Comparison of ENCODE assay signal across 13 mouse cellular contexts in genomic region chr6:143425182-143425829, GRCm38 (mm10).
DNase-seq lines count a peak whose midpoint lies in the region; ATAC-seq lines count a peak whose summit lies in the region.
"Had no signal": no experiment of that assay in that cellular context is flagged by ENCODE, and none has a peak within 500 bp of the region (broad histone marks: within the 10 kb centered on the region; RNA-seq: fewer than 3 reads in every experiment).

No protein-coding gene starts in this region.

- no peak overlapping the region for H3K4me3 ChIP-seq in heart, embryonic 11.5 days (ENCODE audit: low read depth, low read length)
- H3K4me3 ChIP-seq in neural tube, embryonic 15.5 days (replicated peaks) = no peak overlapping the region
- no peak overlapping the region for H3K4me3 ChIP-seq in limb, embryonic 13.5 days
- peak overlapping the region; percentile 37 for H3K4me3 ChIP-seq in stomach, embryonic 16.5 days (replicated peaks; ENCODE audit: low read length)
- H3K4me3 ChIP-seq: heart, embryonic 15.5 days had no signal

- no peaks in the 10 kb centered on the region for H3K9me3 ChIP-seq in heart, embryonic 11.5 days (replicated peaks; ENCODE audit: control insufficient read depth, low read length)
- H3K9me3 ChIP-seq in neural tube, embryonic 15.5 days (replicated peaks) = no peaks in the 10 kb centered on the region
- H3K9me3 ChIP-seq in limb, embryonic 13.5 days = 0 out of 2 replicates have a peak, but pooled peaks cover 3% of the 10 kb centered on the region
- no peaks in the 10 kb centered on the region for H3K9me3 ChIP-seq in stomach, embryonic 16.5 days (replicated peaks; ENCODE audit: control insufficient read depth, low read length)
- H3K9me3 ChIP-seq: heart, embryonic 15.5 days had no signal

- H3K36me3 ChIP-seq in heart, embryonic 11.5 days (ENCODE audit: control insufficient read depth, insufficient read depth, low read length) = no peaks in the 10 kb centered on the region
- no peaks in the 10 kb centered on the region for H3K36me3 ChIP-seq in neural tube, embryonic 15.5 days
- H3K36me3 ChIP-seq in limb, embryonic 13.5 days = no peaks in the 10 kb centered on the region
- no peaks in the 10 kb centered on the region for H3K36me3 ChIP-seq in stomach, embryonic 16.5 days (ENCODE audit: control insufficient read depth, insufficient read depth, low read length)
- H3K36me3 ChIP-seq: heart, embryonic 15.5 days had no signal

- H3K4me2 ChIP-seq in heart, embryonic 11.5 days = no peak overlapping the region
- H3K4me2 ChIP-seq in neural tube, embryonic 15.5 days = peak overlapping the region; percentile 5
- peak overlapping the region; percentile 25 for H3K4me2 ChIP-seq in limb, embryonic 13.5 days (replicated peaks)
- H3K4me2 ChIP-seq in stomach, embryonic 16.5 days (ENCODE audit: low read depth, low read length) = peak overlapping the region; percentile 53
- H3K4me2 ChIP-seq: heart, embryonic 15.5 days had no signal

- no peak overlapping the region for H3K27ac ChIP-seq in heart, embryonic 11.5 days (ENCODE audit: low read depth, low read length)
- no peak overlapping the region for H3K27ac ChIP-seq in neural tube, embryonic 15.5 days (replicated peaks)
- no peak overlapping the region; the same call in 1 of the 2 replicates for H3K27ac ChIP-seq in limb, embryonic 13.5 days
- H3K27ac ChIP-seq in stomach, embryonic 16.5 days (ENCODE audit: low read length) = no peak overlapping the region
- H3K27ac ChIP-seq: heart, embryonic 15.5 days had no signal

- no peaks in the 10 kb centered on the region for H3K27me3 ChIP-seq in heart, embryonic 11.5 days (ENCODE audit: control insufficient read depth, insufficient read depth, low read length)
- no peaks in the 10 kb centered on the region for H3K27me3 ChIP-seq in neural tube, embryonic 15.5 days (replicated peaks)
- H3K27me3 ChIP-seq in limb, embryonic 13.5 days = peaks cover 7% of the 10 kb centered on the region
- no peaks in the 10 kb centered on the region; the same call in 1 of the 2 replicates for H3K27me3 ChIP-seq in stomach, embryonic 16.5 days (ENCODE audit: control insufficient read depth, insufficient read depth, low read length)
- H3K27me3 ChIP-seq: heart, embryonic 15.5 days; Patski had no signal

- ATAC-seq in heart, embryonic 11.5 days (replicated peaks; ENCODE audit: insufficient number of reproducible peaks, low FRiP score, low TSS enrichment) = no peak
- ATAC-seq in neural tube, embryonic 15.5 days (ENCODE audit: low FRiP score) = no peak
- no peak for ATAC-seq in limb, embryonic 13.5 days (ENCODE audit: low FRiP score, low read depth)
- no peak for ATAC-seq in stomach, embryonic 16.5 days (ENCODE audit: insufficient read depth, low FRiP score)
- ATAC-seq: forebrain, embryonic 16.5 days; Patski had no signal

- no peaks in the 10 kb centered on the region for H3K4me1 ChIP-seq in heart, embryonic 11.5 days (ENCODE audit: control insufficient read depth, insufficient read depth, low read length)
- 0 out of 2 replicates have a peak, but pooled peaks cover 3% of the 10 kb centered on the region for H3K4me1 ChIP-seq in neural tube, embryonic 15.5 days
- H3K4me1 ChIP-seq in limb, embryonic 13.5 days = 0 out of 2 replicates have a peak, but pooled peaks cover 8% of the 10 kb centered on the region
- 0 out of 2 replicates have a peak, but pooled peaks cover 5% of the 10 kb centered on the region for H3K4me1 ChIP-seq in stomach, embryonic 16.5 days (ENCODE audit: control insufficient read depth, insufficient read depth, low read length)
- H3K4me1 ChIP-seq: heart, embryonic 15.5 days had no signal

- H3K9ac ChIP-seq in heart, embryonic 11.5 days (ENCODE audit: low read depth, low read length) = no peak overlapping the region
- no peak overlapping the region for H3K9ac ChIP-seq in neural tube, embryonic 15.5 days (replicated peaks)
- H3K9ac ChIP-seq in limb, embryonic 13.5 days = no peak overlapping the region
- peak overlapping the region; percentile 39 for H3K9ac ChIP-seq in stomach, embryonic 16.5 days (ENCODE audit: low read length)
- H3K9ac ChIP-seq: heart, embryonic 15.5 days had no signal

- 69% methylated on average over 17 of the region's 17 CpGs for WGBS in heart, embryonic 11.5 days (ENCODE audit: insufficient replicate concordance)
- 48% methylated on average over 17 of the region's 17 CpGs for WGBS in neural tube, embryonic 15.5 days
- 32% methylated on average over 17 of the region's 17 CpGs for WGBS in limb, embryonic 13.5 days
- 17% methylated on average over 17 of the region's 17 CpGs for WGBS in stomach, embryonic 16.5 days

- DNase-seq in heart, adult 11 months = peak; percentile 45
- DNase-seq in neural tube, embryonic 10.5 days (ENCODE audit: extremely low spot score, low spot score) = no peak
- no peak for DNase-seq in adrenal gland, postnatal 25 days
- DNase-seq in adrenal gland, adult (ENCODE audit: inconsistent age in 2 of 2, low spot score in 1 of 2) = no peak
- DNase-seq: embryo, embryonic 11 days; retina, postnatal 1 day had no signal
